Mouse (Mus musculus): ENCODE data around the gene Zfp346. TPM values are rescaled to one million over a fixed set of nuclear protein-coding genes. Genes with fewer than 3 reads are reported as not detected.

Gene Zfp346
- total and polyA plus RNA-seq, 3 experiments = 19.5 to 28.8 TPM; not detected in 1

DNA sequence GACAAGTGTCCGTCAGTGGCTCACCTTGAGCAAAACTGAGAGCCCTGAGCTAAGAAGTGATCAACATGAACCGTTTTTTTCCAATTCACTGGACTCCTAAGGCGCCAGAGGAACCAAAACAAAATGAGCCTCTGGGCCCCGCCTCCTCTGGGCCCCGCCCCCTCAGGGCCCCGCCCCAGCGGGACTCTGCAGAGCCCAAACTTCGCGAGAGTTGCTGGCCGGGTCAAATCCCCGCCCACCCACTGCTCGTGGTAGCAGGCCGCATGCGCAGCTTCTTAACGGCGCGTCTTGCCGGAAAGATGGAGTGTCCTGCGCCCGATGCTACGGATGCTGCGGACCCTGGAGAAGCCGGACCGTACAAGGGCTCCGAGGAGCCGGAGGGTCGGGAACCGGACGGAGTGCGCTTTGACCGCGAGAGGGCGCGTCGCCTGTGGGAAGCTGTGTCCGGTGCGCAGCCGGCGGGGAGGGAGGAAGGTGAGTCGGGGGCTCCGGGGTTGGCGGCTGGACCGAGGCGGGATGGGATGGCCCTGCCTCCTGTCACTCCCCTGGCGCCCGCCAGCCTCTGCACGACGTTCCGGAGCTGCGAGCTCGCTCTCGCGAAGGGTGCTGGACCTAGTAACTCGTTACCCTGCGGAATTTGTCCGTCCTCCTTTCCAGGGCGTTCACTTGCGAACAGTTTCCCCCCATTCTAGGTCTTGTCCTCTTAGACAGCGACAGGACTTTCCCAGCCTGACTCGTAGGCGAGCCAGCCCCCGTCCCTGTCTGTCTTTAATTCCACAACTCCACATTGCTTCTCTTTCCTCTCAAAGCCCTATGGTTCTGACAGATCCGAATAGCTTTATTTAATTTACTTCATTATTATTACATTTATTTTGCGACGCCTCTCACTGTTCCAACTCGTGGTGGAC is at the start of gene Zfp346 (continued):
- TF ChIP-seq MAZ (IDR thresholded peaks at IDR 0.05; ENCODE audit: low read depth, low read length) (no peak; the same call in 1 of the 2 replicates), ELF1 (IDR thresholded peaks at IDR 0.05; ENCODE audit: low read depth, low read length) (0 out of 2 replicates have a peak, but pooled peaks have one; percentile 10), ETS1 (IDR thresholded peaks at IDR 0.05; ENCODE audit: low read depth, low read length) (no peak), UBTF (IDR thresholded peaks at IDR 0.05; ENCODE audit: borderline replicate concordance, insufficient read depth, low read depth, low read length) (0 out of 2 replicates have a peak, but pooled peaks have one; percentile 78)

DNA sequence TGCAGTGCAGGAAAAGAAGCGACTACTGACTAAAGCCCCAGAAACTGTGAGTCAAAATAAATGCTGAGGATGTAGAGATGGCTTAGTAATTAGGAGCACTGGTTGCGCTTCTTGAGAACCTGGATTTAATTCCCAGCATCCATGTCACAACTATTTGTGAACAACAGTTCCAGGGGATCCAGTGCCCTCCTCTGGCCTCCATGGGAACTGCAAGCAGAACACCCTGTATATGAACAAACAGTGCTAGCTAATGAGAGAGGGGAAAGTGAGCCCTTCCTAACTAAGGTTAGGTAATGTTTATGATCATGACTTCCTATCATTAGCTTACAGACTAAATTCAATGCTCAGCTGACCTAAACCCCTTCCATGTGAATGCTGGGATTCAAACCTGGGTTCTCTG is 47.1 kb upstream of the Zfp346 start:
- TF ChIP-seq KAT2A (conservative IDR thresholded peaks at IDR 0.05; ENCODE audit: low read depth, low read length) (no peak), CTCF (IDR thresholded peaks at IDR 0.05 in 2 of 3, conservative IDR thresholded peaks at IDR 0.05 in 1 of 3; ENCODE audit: control insufficient read depth in 1 of 3, insufficient read depth in 1 of 3, low read depth in 2 of 3, low read length in 3 of 3, poor library complexity in 1 of 3, severe bottlenecking in 1 of 3) (peak; percentile 58 to 89 (median 62)), SMC3 (IDR thresholded peaks at IDR 0.05; ENCODE audit: low read depth, low read length) (peak; percentile 45), RAD21 (IDR thresholded peaks at IDR 0.05; ENCODE audit: low read depth, low read length) (peak; percentile 24)
- no peaks in the 10 kb centered on the region for H3K79me2 ChIP-seq (ENCODE audit: control insufficient read depth, insufficient read depth, low read length, poor library complexity)
- H3K4me1 ChIP-seq (ENCODE audit: control insufficient read depth in 1 of 2, insufficient read depth in 2 of 2, low read length in 2 of 2) = no peaks in the 10 kb centered on the region
- no peaks in the 10 kb centered on the region for H3K9me3 ChIP-seq (replicated peaks; ENCODE audit: insufficient read depth, low read length)
- H3K9ac ChIP-seq (ENCODE audit: control insufficient read depth, low read depth, low read length, poor library complexity, severe bottlenecking) = no peak overlapping the region
- H3K27me3 ChIP-seq (ENCODE audit: control insufficient read depth in 1 of 2, insufficient read depth in 2 of 2, low read length in 2 of 2) = no peaks in the 10 kb centered on the region
- no peak overlapping the region for H3K4me3 ChIP-seq (ENCODE audit: control insufficient read depth in 1 of 2, insufficient read depth in 1 of 2, low read depth in 2 of 2, low read length in 2 of 2)
- H3K27ac ChIP-seq (ENCODE audit: control insufficient read depth, low read depth, low read length) = no peak overlapping the region
- DNase-seq (ENCODE audit: low read depth, low spot score) = peak; percentile 56
- H3K36me3 ChIP-seq (ENCODE audit: control insufficient read depth in 1 of 2, insufficient read depth in 2 of 2, low read length in 2 of 2) = peaks cover 0 to 21% of the 10 kb centered on the region in 2 experiments; a peak in 2 of 4 replicates

DNA sequence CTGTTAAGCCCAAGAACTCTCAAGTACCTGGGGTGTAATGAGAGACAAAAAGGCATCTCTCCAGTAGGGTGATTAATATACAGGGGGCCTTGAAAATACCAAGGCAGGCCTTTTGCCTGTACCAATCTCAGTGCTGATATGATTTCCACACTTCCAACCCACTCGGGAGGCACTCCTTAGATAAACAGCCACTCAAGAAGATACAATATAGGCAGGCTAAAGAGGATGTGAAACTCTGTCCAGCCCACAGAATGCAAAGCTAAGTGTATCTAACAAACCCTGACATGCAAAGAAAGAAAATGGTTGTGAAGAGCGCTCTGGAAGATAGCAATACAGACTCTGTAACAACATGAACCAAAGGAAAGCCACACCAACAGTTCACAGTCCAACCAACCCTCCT is 41.8 kb upstream of the Zfp346 start:
- Histone ChIP-seq H3K79me2 (ENCODE audit: control insufficient read depth, insufficient read depth, low read length, poor library complexity) (no peaks in the 10 kb centered on the region), H3K4me3 (ENCODE audit: control insufficient read depth in 1 of 2, insufficient read depth in 1 of 2, low read depth in 2 of 2, low read length in 2 of 2) (no peak overlapping the region), H3K9me3 (replicated peaks; ENCODE audit: insufficient read depth, low read length) (no peaks in the 10 kb centered on the region), H3K4me1 (ENCODE audit: control insufficient read depth in 1 of 2, insufficient read depth in 2 of 2, low read length in 2 of 2) (no peaks in the 10 kb centered on the region), H3K36me3 (ENCODE audit: control insufficient read depth in 1 of 2, insufficient read depth in 2 of 2, low read length in 2 of 2) (peaks cover 0 to 10% of the 10 kb centered on the region in 2 experiments; a peak in 2 of 4 replicates), H3K9ac (ENCODE audit: control insufficient read depth, low read depth, low read length, poor library complexity, severe bottlenecking) (no peak overlapping the region), H3K27ac (ENCODE audit: control insufficient read depth, low read depth, low read length) (no peak overlapping the region), H3K27me3 (ENCODE audit: control insufficient read depth in 1 of 2, insufficient read depth in 2 of 2, low read length in 2 of 2) (no peaks in the 10 kb centered on the region)
- no peak for DNase-seq (ENCODE audit: low read depth, low spot score)
- TF ChIP-seq ZKSCAN1 (IDR thresholded peaks at IDR 0.05; ENCODE audit: low read depth, low read length) (no peak), CTCF (IDR thresholded peaks at IDR 0.05 in 2 of 3, conservative IDR thresholded peaks at IDR 0.05 in 1 of 3; ENCODE audit: control insufficient read depth in 1 of 3, insufficient read depth in 1 of 3, low read depth in 2 of 3, low read length in 3 of 3, poor library complexity in 1 of 3, severe bottlenecking in 1 of 3) (no peak), RAD21 (IDR thresholded peaks at IDR 0.05; ENCODE audit: low read depth, low read length) (no peak), ZNF384 (IDR thresholded peaks at IDR 0.05; ENCODE audit: low read depth, low read length) (no peak), EP300 (IDR thresholded peaks at IDR 0.05; ENCODE audit: low read depth in 1 of 2, low read length in 2 of 2) (no peak), ZC3H11A (IDR thresholded peaks at IDR 0.05; ENCODE audit: low read depth, low read length) (no peak), NELFE (IDR thresholded peaks at IDR 0.05; ENCODE audit: low read depth, low read length) (no peak), USF1 (IDR thresholded peaks at IDR 0.05; ENCODE audit: low read depth, low read length) (no peak), MYC (IDR thresholded peaks at IDR 0.05; ENCODE audit: low read depth, low read length) (no peak), SMC3 (IDR thresholded peaks at IDR 0.05; ENCODE audit: low read depth, low read length) (no peak), MAX (IDR thresholded peaks at IDR 0.05; ENCODE audit: low read length) (no peak)
